Mouse (Mus musculus) heart, postnatal 0 days (tissue): ENCODE measurements around the gene Dnttip2. TPM values are rescaled to one million over a fixed set of nuclear protein-coding genes. Genes with fewer than 3 reads are reported as not detected.

ENCODE experiments used
- ATAC-seq: fragments of 200-750 bp; cut with Nextera tagmentation; 2 replicates; pipeline ENCODE4 v1.8.0; 2017; ENCODE audit warnings: low read depth, moderate number of reproducible peaks, moderate library complexity; ENCODE audit not compliant: insufficient read depth
- DNase-seq: peaks from one replicate; pipeline ENCODE4 v3.0.0-alpha.2; 2016; ENCODE audit warnings: low spot score
- H3K27ac ChIP-seq: fragments of 300-500 bp; sonication (generic); 2 replicates; pipeline ENCODE4 v1.5.1; 2014; ENCODE audit warnings: low read depth, mild to moderate bottlenecking
- H3K27me3 ChIP-seq: fragments of 300-500 bp; sonication (generic); 2 replicates; pipeline ENCODE4 v1.6.1; 2014; ENCODE audit warnings: low read length, mixed read lengths; ENCODE audit not compliant: control insufficient read depth, insufficient read depth
- H3K36me3 ChIP-seq: fragments of 300-500 bp; sonication (generic); replicated peaks from 2 replicates; pipeline ENCODE4 v1.6.1; 2014; ENCODE audit warnings: low read length, mixed read lengths; ENCODE audit not compliant: control insufficient read depth, insufficient read depth
- H3K4me1 ChIP-seq: fragments of 300-500 bp; sonication (generic); 2 replicates; pipeline ENCODE4 v1.6.1; 2014; ENCODE audit warnings: antibody characterized with exemption; ENCODE audit not compliant: control insufficient read depth, insufficient read depth
- H3K4me2 ChIP-seq: fragments of 300-500 bp; sonication (generic); 2 replicates; pipeline ENCODE4 v1.6.1; 2014; ENCODE audit warnings: low read depth, mild to moderate bottlenecking, low read length, moderate library complexity
- H3K4me3 ChIP-seq: fragments of 300-500 bp; sonication (generic); 2 replicates; pipeline ENCODE4 v1.5.1; 2014; ENCODE audit warnings: low read depth, low read length
- H3K9ac ChIP-seq: fragments of 300-500 bp; sonication (generic); replicated peaks from 2 replicates; pipeline ENCODE4 v1.6.1; 2014; ENCODE audit warnings: low read depth, low read length, mixed read lengths
- H3K9me3 ChIP-seq: fragments of 300-500 bp; sonication (generic); replicated peaks from 2 replicates; pipeline ENCODE4 v1.6.1; 2016; ENCODE audit warnings: low read length; ENCODE audit not compliant: control insufficient read depth
- CTCF ChIP-seq: IDR thresholded peaks from 2 replicates; pipeline ENCODE4 v1.5.1; 2016; ENCODE audit warnings: antibody characterized with exemption, control low read depth, low read depth
- EP300 ChIP-seq: IDR thresholded peaks from 2 replicates; pipeline ENCODE4 v1.6.1; 2016; ENCODE audit warnings: antibody characterized with exemption, low read depth
- WGBS: fragments of 180-500 bp; shearing (Covaris S2); extraction: QIAGEN DNeasy Blood & Tissue Kit; methylation state at CpG from one replicate; pipeline ENCODE4 v1.1.7; 2014; 5-methylcytosine and 5-hydroxymethylcytosine counted together
- polyA plus RNA-seq: library from polyadenylated mRNA; unstranded; fragments of >200 nt; fragmentation: Nextera tagmentation; extraction: Ambion mirVana; gene quantifications from 2 replicates; pipeline ENCODE4 v1.2.1, GENCODE M21; 2015
- total RNA-seq: library from RNA; depleted of rRNA; stranded (reverse); fragments of >200 nt; gene quantifications from 2 replicates; pipeline ENCODE4 v1.2.3, GENCODE M21; 2014; ENCODE audit warnings: low replicate concordance

The Dnttip2 gene
- total and polyA plus RNA-seq, 2 experiments from 2014 or later = 11.2 to 33.4 TPM

DNA sequence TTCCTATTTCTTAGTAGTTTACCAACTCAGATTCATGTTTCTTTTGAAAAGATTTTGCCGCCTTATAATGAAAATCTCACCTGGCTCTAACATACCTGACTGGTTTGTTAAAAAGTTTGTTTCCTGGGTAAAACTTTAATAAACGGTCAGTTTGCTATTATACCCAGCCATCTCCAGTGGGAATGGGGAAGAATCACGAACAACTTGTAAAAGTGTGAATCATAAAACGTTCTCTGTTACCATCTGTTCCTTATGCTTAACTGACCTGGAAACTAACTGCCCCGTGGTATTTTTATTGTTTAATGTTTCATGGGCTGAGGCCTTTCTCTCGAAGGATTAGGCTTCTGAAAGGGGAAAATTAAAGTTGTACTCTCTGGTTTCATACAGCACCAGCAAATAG is 29.4 kb upstream of the Dnttip2 start:
- TF ChIP-seq EP300 = no peak
- no peak for TF ChIP-seq CTCF
- WGBS = 56% methylated on average over 6 of the region's 6 CpGs
- Histone ChIP-seq H3K4me3 (peak overlapping the region; percentile 19; the same call in 1 of the 2 replicates), H3K27me3 (no peaks in the 10 kb centered on the region), H3K4me2 (peak overlapping the region; percentile 47), H3K36me3 (no peaks in the 10 kb centered on the region), H3K27ac (no peak overlapping the region), H3K9ac (no peak overlapping the region), H3K9me3 (no peaks in the 10 kb centered on the region), H3K4me1 (peaks cover 17% of the 10 kb centered on the region)
- no peak for DNase-seq
- ATAC-seq = no peak

DNA sequence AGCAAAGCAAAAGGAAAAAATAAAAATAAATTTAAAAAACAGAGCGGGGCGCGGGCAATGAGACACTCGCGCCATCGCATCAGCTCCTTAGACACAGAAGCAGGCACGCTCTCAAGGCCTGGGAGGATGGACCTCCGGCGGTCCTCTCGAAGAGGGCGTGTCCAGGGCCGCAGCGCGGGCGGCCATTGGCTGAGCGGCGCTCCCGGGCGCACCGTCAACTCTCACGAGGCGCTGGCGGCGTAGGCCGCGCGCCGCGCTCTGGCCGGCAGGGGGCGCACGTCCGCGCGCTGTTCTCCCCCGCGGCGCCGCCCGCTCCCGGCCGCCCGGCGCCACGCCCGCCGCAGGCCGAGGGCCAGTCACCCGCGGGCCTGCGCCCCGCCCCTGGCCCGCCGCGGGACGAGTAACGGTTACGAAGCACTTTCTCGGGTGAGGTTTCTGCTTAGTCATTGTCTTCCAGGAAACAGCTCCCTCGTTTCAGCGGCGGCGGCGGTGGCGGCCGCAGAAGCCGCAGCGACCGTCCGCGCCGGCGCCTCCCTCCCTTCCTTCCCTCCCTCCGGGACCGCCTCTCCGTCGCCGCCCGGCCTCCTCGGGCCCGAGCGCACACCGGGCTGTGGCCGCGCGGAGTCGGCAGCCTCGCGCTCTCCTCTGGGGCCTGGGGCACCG is 28.8 kb upstream of the Dnttip2 start, which contains the start of gene Gclm:
Gene Gclm, plus strand, starts transcription at position 343 of the 663 bp plus-strand sequence.
- WGBS = under 1% methylated on average over 77 of the region's 90 CpGs
- H3K4me1 ChIP-seq = peaks cover 17% of the 10 kb centered on the region
- H3K4me2 ChIP-seq = peak within 1 kb of the TSS; percentile 77
- peak within 1 kb of the TSS; percentile 94 for H3K27ac ChIP-seq
- no peaks in the 10 kb centered on the region for H3K27me3 ChIP-seq
- H3K4me3 ChIP-seq = peak within 1 kb of the TSS; percentile 92
- ATAC-seq (peak; percentile 96), DNase-seq (peak; percentile 94)
- no peaks in the 10 kb centered on the region for H3K36me3 ChIP-seq
- H3K9ac ChIP-seq = peak within 1 kb of the TSS; percentile 90
- H3K9me3 ChIP-seq = no peaks in the 10 kb centered on the region
- peak; percentile 24; the same call in 1 of the 2 replicates for TF ChIP-seq CTCF
- no peak for TF ChIP-seq EP300

GRCm38 (mm10) chr3:122245878-122246332 is 28.3 kb upstream of the Dnttip2 start:
- H3K4me3 ChIP-seq = peak overlapping the region; percentile 92
- under 1% methylated on average over 43 of the region's 50 CpGs for WGBS
- peak; percentile 56 for DNase-seq
- H3K27ac ChIP-seq = peak overlapping the region; percentile 94
- peak; percentile 52 for ATAC-seq
- peak overlapping the region; percentile 90 for H3K9ac ChIP-seq
- no peaks in the 10 kb centered on the region for H3K27me3 ChIP-seq
- peaks cover 17% of the 10 kb centered on the region for H3K4me1 ChIP-seq
- peak; percentile 36 for TF ChIP-seq CTCF
- TF ChIP-seq EP300 = no peak
- H3K4me2 ChIP-seq = peak overlapping the region; percentile 77
- H3K9me3 ChIP-seq = no peaks in the 10 kb centered on the region
- H3K36me3 ChIP-seq = no peaks in the 10 kb centered on the region

DNA sequence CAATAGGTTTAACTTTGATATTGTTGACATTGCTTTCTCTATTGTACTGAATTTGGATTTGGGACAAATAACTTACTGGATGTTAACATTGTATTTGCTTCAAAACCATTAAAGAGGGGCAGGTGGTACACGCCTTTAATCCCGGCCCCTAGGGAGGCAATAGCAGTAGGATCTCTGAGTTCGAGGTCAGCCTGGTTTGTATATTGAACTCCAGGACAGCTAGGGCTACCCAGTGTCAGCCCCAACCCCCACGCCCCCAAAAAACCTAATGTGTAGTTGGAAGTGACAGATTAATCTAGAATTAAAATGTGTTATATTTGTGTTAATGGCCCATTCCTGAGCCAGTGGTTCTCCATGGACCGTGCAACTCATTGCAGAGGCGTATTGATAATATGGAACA is 27.8 kb upstream of the Dnttip2 start:
- Histone ChIP-seq H3K27me3 (no peaks in the 10 kb centered on the region), H3K9ac (peak overlapping the region; percentile 90; the same call in 1 of the 2 replicates), H3K4me1 (peaks cover 17% of the 10 kb centered on the region), H3K36me3 (no peaks in the 10 kb centered on the region; the same call in 1 of the 2 replicates), H3K9me3 (no peaks in the 10 kb centered on the region), H3K4me3 (peak overlapping the region; percentile 92), H3K4me2 (peak overlapping the region; percentile 77), H3K27ac (peak overlapping the region; percentile 94; the same call in 1 of the 2 replicates)
- no peak for TF ChIP-seq EP300
- no peak for TF ChIP-seq CTCF
- ATAC-seq (no peak), DNase-seq (no peak)
- WGBS = 32% methylated on average over 6 of the region's 6 CpGs

GRCm38 (mm10) chr3:122246986-122247767 is 27.0 kb upstream of the Dnttip2 start:
- DNase-seq (no peak), ATAC-seq (no peak)
- Histone ChIP-seq H3K4me1 (peaks cover 17% of the 10 kb centered on the region), H3K36me3 (no peaks in the 10 kb centered on the region; the same call in 1 of the 2 replicates), H3K4me2 (peak overlapping the region; percentile 77), H3K4me3 (peak overlapping the region; percentile 92; the same call in 1 of the 2 replicates), H3K9me3 (no peaks in the 10 kb centered on the region), H3K9ac (peak overlapping the region; percentile 36; the same call in 1 of the 2 replicates), H3K27ac (no peak overlapping the region), H3K27me3 (no peaks in the 10 kb centered on the region)
- WGBS = 43% methylated on average over 12 of the region's 12 CpGs
- TF ChIP-seq CTCF (no peak), EP300 (no peak)
